Mouse (Mus musculus) embryonic facial prominence, embryonic 14.5 days (tissue): ENCODE measurements around the gene Map4. TPM values are rescaled to one million over a fixed set of nuclear protein-coding genes. Genes with fewer than 3 reads are reported as not detected.
A peak's percentile ranks its signal among the peaks of the same experiment; 100 is the strongest.
"Not testable (repeated sequence)": the region's sequence is repeated elsewhere in the genome, so short reads cannot be mapped to it uniquely, and the experiment has no call there.

Experiments used
- ATAC-seq: fragments of 200-750 bp; cut with Nextera tagmentation; 2 replicates; pipeline ENCODE4 v1.8.0; 2017; ENCODE audit warnings: low read depth, moderate number of reproducible peaks, moderate TSS enrichment
- DNase-seq: peaks from one replicate; pipeline ENCODE4 v3.0.0-alpha.2; 2015; ENCODE audit warnings: low spot score
- H3K27ac ChIP-seq: fragments of 300-500 bp; sonication (generic); replicated peaks from 2 replicates; pipeline ENCODE4 v1.5.1; 2014; ENCODE audit warnings: low read depth, mild to moderate bottlenecking, low read length, moderate library complexity
- H3K27me3 ChIP-seq: fragments of 300-500 bp; sonication (generic); replicated peaks from 2 replicates; pipeline ENCODE4 v1.6.1; 2014; ENCODE audit warnings: low read length; ENCODE audit not compliant: control insufficient read depth, insufficient read depth
- H3K36me3 ChIP-seq: fragments of 300-500 bp; sonication (generic); 2 replicates; pipeline ENCODE4 v1.6.1; 2014; ENCODE audit warnings: low read length, mixed read lengths; ENCODE audit not compliant: control insufficient read depth, insufficient read depth
- H3K4me1 ChIP-seq: fragments of 300-500 bp; sonication (generic); 2 replicates; pipeline ENCODE4 v1.6.1; 2014; ENCODE audit warnings: antibody characterized with exemption, low read length; ENCODE audit not compliant: control insufficient read depth, insufficient read depth
- H3K4me2 ChIP-seq: fragments of 300-500 bp; sonication (generic); 2 replicates; pipeline ENCODE4 v1.6.1; 2014; ENCODE audit warnings: low read depth, mild to moderate bottlenecking, low read length, moderate library complexity, mixed read lengths
- H3K4me3 ChIP-seq: fragments of 300-500 bp; sonication (generic); 2 replicates; pipeline ENCODE4 v1.5.1; 2014; ENCODE audit warnings: low read depth, mild to moderate bottlenecking, low read length
- H3K9ac ChIP-seq: fragments of 300-500 bp; sonication (generic); 2 replicates; pipeline ENCODE4 v1.6.1; 2014; ENCODE audit warnings: low read depth, mild to moderate bottlenecking, low read length, moderate library complexity, mixed read lengths
- H3K9me3 ChIP-seq: fragments of 300-500 bp; sonication (generic); 2 replicates; pipeline ENCODE4 v1.6.1; 2016; ENCODE audit warnings: low read length; ENCODE audit not compliant: control insufficient read depth
- WGBS: fragments of 180-500 bp; shearing (Covaris S2); extraction: QIAGEN DNeasy Blood & Tissue Kit; methylation state at CpG from one replicate; pipeline ENCODE4 v1.1.7; 2014; 5-methylcytosine and 5-hydroxymethylcytosine counted together
- polyA plus RNA-seq: library from polyadenylated mRNA; unstranded; fragments of >200 nt; fragmentation: Nextera tagmentation; extraction: Ambion mirVana; gene quantifications from 2 replicates; pipeline ENCODE4 v1.2.1, GENCODE M21; 2014

The Map4 gene
- polyA plus RNA-seq, 1 experiment from 2014 or later: 112 TPM

- no peak for ATAC-seq
- no peak overlapping the region for H3K9ac ChIP-seq
- H3K27ac ChIP-seq: no peak overlapping the region
- no peaks in the 10 kb centered on the region for H3K27me3 ChIP-seq
- 92% methylated on average over 6 of the region's 6 CpGs for WGBS
- no peaks in the 10 kb centered on the region for H3K4me1 ChIP-seq
- DNase-seq: no peak
- H3K4me2 ChIP-seq: no peak overlapping the region
- H3K36me3 ChIP-seq: peaks cover 36% of the 10 kb centered on the region
- H3K9me3 ChIP-seq: no peaks in the 10 kb centered on the region
- no peak overlapping the region for H3K4me3 ChIP-seq
These were observed 131.6 kb downstream of the Map4 start for GRCm38 (mm10) chr9:110062861-110063260.

- no peaks in the 10 kb centered on the region for H3K4me1 ChIP-seq
- no peak overlapping the region for H3K4me2 ChIP-seq
- H3K4me3 ChIP-seq: no peak overlapping the region
- no peak for ATAC-seq
- no peaks in the 10 kb centered on the region for H3K27me3 ChIP-seq
- H3K9me3 ChIP-seq: no peaks in the 10 kb centered on the region
- peaks cover 54% of the 10 kb centered on the region for H3K36me3 ChIP-seq
- no peak for DNase-seq
- no peak overlapping the region for H3K27ac ChIP-seq
- no peak overlapping the region for H3K9ac ChIP-seq
These were observed 133.4 kb downstream of the Map4 start for GRCm38 (mm10) chr9:110064641-110065040.

- Histone ChIP-seq H3K4me2 (no peak overlapping the region), H3K27ac (no peak overlapping the region), H3K9me3 (no peaks in the 10 kb centered on the region), H3K36me3 (peaks cover 71% of the 10 kb centered on the region), H3K4me1 (no peaks in the 10 kb centered on the region), H3K27me3 (no peaks in the 10 kb centered on the region), H3K9ac (no peak overlapping the region), H3K4me3 (no peak overlapping the region)
- 91% methylated on average over 6 of the region's 6 CpGs for WGBS
- DNase-seq (no peak), ATAC-seq (no peak)
These were observed 137.5 kb downstream of the Map4 start for GRCm38 (mm10) chr9:110068745-110069144.

- no peak for DNase-seq
- Histone ChIP-seq H3K27me3 (no peaks in the 10 kb centered on the region), H3K9me3 (no peaks in the 10 kb centered on the region), H3K4me1 (no peaks in the 10 kb centered on the region), H3K9ac (no peak overlapping the region), H3K27ac (no peak overlapping the region), H3K36me3 (peaks cover 72% of the 10 kb centered on the region), H3K4me3 (no peak overlapping the region), H3K4me2 (no peak overlapping the region)
- 80% methylated on average over 9 of the region's 9 CpGs for WGBS
- no peak for ATAC-seq
These were observed 139.1 kb downstream of the Map4 start for GRCm38 (mm10) chr9:110070358-110070757.

DNA sequence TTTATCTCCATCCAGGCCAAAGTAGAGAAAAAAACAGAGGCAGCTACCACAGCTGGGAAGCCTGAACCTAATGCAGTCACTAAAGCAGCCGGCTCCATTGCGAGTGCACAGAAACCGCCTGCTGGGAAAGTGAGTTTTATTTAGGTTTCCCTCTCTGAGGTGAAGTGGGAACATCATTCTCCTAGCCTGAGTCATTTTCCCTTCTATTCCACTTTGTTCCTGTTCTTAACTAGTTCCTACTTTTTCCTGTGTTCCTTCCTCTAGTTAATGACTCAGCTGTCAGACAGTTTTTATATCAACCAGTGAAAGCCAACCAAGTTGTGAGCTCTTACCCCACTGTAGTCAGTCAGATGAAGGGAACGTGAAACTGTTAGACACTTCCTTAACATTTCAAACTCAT lies 139.8 kb downstream of the Map4 start:
- H3K9ac ChIP-seq: no peak overlapping the region
- H3K36me3 ChIP-seq: peaks cover 71% of the 10 kb centered on the region
- 85% methylated on average over 4 of the region's 4 CpGs for WGBS
- H3K4me3 ChIP-seq: no peak overlapping the region
- H3K27me3 ChIP-seq: no peaks in the 10 kb centered on the region
- H3K4me1 ChIP-seq: no peaks in the 10 kb centered on the region
- H3K9me3 ChIP-seq: no peaks in the 10 kb centered on the region
- DNase-seq: no peak
- no peak overlapping the region for H3K4me2 ChIP-seq
- no peak overlapping the region; the same call in 1 of the 2 replicates for H3K27ac ChIP-seq
- no peak for ATAC-seq

GRCm38 (mm10) chr9:110071843-110072242 lies 140.6 kb downstream of the Map4 start:
- 0% methylated on average over 1 of the region's 1 CpGs for WGBS
- peaks cover 65% of the 10 kb centered on the region for H3K36me3 ChIP-seq

DNA sequence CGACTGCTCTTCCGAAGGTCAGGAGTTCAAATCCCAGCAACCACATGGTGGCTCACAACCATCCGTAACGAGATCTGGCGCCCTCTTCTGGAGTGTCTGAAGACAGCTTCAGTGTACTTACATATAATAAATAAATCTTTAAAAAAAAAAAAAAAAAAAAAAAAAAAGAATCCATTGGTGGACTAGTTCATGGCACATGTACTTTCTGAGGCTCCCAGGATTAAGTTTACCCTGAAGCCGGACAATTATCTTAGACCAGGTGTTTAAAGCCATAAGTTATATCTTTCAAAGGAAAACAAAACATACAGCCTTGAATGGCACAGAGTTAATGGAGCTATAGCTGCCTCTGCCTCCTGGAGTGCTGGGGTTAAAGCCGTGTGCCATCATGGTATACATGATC lies 145.2 kb downstream of the Map4 start:
- peaks cover 73% of the 10 kb centered on the region for H3K36me3 ChIP-seq
- 79% methylated on average over 4 of the region's 7 CpGs for WGBS
- not testable (repeated sequence) for H3K4me3 ChIP-seq, H3K27me3 ChIP-seq, H3K9me3 ChIP-seq, H3K9ac ChIP-seq, H3K4me1 ChIP-seq, H3K27ac ChIP-seq, H3K4me2 ChIP-seq, ATAC-seq, DNase-seq

More at GRCm38 (mm10) chr9:110071843-110072242, 140.6 kb downstream of the Map4 start:
- no peak overlapping the region for H3K4me3 ChIP-seq
- no peak overlapping the region for H3K27ac ChIP-seq
- no peaks in the 10 kb centered on the region for H3K4me1 ChIP-seq
- H3K4me2 ChIP-seq: no peak overlapping the region
- no peaks in the 10 kb centered on the region for H3K27me3 ChIP-seq
- DNase-seq (peak; percentile 69), ATAC-seq (peak; percentile 24; the same call in 1 of the 2 replicates)
- H3K9ac ChIP-seq: no peak overlapping the region
- no peaks in the 10 kb centered on the region for H3K9me3 ChIP-seq

- H3K4me1 ChIP-seq: no peaks in the 10 kb centered on the region
- ATAC-seq (no peak), DNase-seq (no peak)
- WGBS: 78% methylated on average over 3 of the region's 3 CpGs
- H3K4me3 ChIP-seq: no peak overlapping the region
- H3K9ac ChIP-seq: no peak overlapping the region
- H3K27me3 ChIP-seq: no peaks in the 10 kb centered on the region
- no peak overlapping the region for H3K27ac ChIP-seq
- H3K9me3 ChIP-seq: no peaks in the 10 kb centered on the region
- no peak overlapping the region for H3K4me2 ChIP-seq
- H3K36me3 ChIP-seq: peaks cover 90% of the 10 kb centered on the region
These were observed 149.8 kb downstream of the Map4 start for GRCm38 (mm10) chr9:110081066-110081465.

DNA sequence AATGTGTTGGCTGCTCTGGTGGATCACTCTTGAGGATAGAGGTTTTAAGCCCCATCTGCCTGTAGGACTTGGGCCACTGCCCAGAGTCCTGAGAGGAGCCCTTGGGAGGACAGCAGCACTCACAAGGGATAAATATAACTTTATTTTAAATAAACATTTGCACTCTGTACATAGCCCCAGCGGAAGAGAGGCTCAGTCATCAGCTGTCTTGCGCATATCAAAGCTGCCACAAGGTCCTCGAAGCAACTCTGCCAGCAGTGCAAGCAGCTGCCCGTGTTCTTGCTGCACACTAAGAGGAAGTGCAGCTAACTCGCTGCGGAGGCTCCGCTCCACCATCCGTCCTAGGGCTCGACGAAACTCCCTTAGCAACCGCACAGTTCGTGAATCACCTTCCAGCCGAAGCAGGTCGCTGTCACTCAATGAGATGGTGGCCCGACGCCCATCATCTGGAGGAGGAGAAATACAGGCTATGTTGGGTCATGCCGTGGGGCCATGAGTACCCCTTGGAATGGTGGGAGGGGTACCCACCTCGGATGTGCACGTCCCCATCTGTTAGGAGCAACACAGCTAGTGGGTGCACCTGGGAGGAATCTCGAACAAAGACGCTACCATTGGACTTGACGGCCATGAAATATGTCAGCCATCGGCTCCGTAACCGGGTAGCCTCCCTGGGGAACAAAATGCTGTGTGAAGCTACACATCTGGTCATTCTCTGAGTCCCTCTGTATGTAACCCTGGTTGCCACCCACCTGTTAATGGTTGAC lies 153.1 kb downstream of the Map4 start:
- Histone ChIP-seq H3K27me3 (no peaks in the 10 kb centered on the region), H3K4me1 (no peaks in the 10 kb centered on the region), H3K36me3 (peaks cover 97% of the 10 kb centered on the region), H3K4me2 (no peak overlapping the region), H3K9me3 (no peaks in the 10 kb centered on the region), H3K4me3 (no peak overlapping the region), H3K9ac (no peak overlapping the region), H3K27ac (peak overlapping the region; percentile 10; the same call in 1 of the 2 replicates)
- ATAC-seq (peak; percentile 61), DNase-seq (peak; percentile 67)
- WGBS: 90% methylated on average over 25 of the region's 25 CpGs
